Mouse (Mus musculus) urinary bladder, adult 18-20 months (tissue): ENCODE data around the gene C2.

ENCODE experiments used
- DNase-seq, 2 experiments: peaks; one replicate each; pipeline ENCODE4 v3.0.0; 2022; ENCODE audit warnings: low spot score in 2 of 2, mixed read lengths in 2 of 2

C2 gene

DNA sequence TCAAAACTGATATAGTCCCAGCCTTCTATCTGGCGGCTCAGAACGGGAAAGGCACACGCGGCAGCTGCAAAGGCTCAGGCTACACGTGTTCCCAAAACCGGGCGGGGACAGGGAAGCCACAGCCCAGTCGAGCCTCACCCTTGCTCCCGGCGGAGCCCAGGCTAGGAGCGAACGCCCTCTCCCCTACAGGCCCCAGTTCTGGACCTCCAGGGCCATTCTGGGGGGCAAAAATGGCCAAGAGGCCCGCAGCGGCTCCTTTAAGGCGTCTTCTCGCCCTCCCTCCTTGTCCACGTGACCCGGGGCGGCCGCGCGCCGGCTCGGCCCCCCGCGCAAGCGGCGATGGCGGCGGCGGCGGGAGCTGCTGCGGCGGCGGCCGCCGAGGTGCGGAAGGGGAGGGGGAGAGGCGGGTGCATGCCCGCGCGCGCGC, at the start of gene C2, which contains the start of gene Ehmt2:
Gene C2 (minus strand): TSS at position 106 of the 427 bp plus-strand sequence.
Gene Ehmt2 (plus strand): TSS at position 310 of the 427 bp plus-strand sequence.
- peak; percentile 75 to 85 for DNase-seq

DNA sequence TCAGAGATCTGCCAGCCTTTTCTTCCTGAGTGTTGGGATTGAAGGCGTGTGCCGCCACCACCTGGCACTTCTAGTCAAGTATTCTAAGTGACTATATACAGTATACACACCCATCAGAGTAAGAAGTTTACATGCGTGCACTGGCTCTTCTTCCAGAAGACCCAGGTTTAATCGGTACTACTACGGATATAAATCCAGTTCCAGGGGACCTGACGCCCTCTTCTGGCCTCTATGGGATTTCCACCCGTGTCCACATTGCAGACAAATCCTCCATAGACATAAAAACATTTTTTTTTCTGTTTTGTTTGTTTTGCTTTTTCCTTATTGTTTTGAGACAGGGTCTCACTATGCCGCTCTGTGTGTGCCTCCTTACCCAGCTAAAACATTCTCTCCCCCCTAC, 49.5 kb upstream of the C2 start:
- DNase-seq: no peak

DNA sequence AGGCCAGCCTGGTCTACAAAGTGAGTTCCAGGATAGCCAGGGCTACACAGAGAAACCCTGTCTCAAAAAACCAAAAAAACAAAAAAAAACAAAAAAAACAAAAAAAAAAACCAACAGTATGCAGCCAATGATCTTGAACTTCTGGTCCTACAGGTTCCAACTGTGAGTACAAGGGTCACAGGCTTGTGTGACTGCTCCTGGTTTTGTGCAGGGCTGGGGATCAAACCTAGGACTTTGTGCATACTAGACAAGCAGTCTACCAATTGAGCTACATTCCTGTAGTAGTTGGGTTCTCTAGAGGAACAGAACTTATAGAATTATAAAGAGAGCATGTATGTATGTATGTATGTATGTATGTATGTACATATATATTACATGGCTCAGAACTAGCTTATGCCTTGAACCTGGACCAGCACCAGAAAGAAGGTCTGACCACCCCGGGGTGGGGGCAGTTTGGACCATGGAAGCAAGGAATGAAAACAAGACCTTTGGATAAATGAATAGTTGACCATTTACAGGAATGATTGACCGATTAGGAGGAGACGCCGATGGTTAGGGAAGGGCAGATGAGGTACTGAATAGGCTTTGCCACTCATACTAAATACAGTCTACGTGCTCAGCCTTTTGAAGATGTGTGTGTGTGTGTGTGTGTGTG, 48.5 kb upstream of the C2 start:
- DNase-seq: no peak

GRCm38 (mm10) chr17:34944362-34944761, 46.3 kb upstream of the C2 start:
- DNase-seq: no peak

GRCm38 (mm10) chr17:34943128-34943815, 45.2 kb upstream of the C2 start:
- no peak for DNase-seq

- DNase-seq: no peak
Measured at GRCm38 (mm10) chr17:34941344-34942041, 43.4 kb upstream of the C2 start.

GRCm38 (mm10) chr17:34937960-34938505, 40.0 kb upstream of the C2 start:
- DNase-seq: no peak

GRCm38 (mm10) chr17:34934830-34935229, 36.8 kb upstream of the C2 start:
- no peak for DNase-seq

GRCm38 (mm10) chr17:34934031-34934430, 36.0 kb upstream of the C2 start:
- DNase-seq: no peak

DNA sequence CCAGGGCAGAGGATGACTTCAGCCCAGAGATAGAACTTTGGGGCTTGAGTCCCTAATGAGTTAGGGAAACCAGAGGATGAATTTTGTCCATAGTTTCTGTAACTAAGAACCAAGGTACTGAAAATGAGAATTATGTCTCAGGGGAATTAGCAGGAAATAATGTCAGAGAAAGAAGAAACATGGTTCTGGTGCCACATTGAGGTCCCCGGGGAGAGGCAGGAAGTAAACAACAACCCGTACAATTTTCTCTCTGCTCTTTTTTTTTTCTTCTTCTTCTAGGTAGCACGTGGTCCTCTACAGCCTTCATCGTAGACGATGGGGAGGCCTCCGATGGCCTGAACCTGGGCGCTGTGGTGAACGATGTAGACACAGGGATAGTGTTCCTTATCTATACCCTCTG, 34.2 kb upstream of the C2 start:
- DNase-seq: no peak

DNA sequence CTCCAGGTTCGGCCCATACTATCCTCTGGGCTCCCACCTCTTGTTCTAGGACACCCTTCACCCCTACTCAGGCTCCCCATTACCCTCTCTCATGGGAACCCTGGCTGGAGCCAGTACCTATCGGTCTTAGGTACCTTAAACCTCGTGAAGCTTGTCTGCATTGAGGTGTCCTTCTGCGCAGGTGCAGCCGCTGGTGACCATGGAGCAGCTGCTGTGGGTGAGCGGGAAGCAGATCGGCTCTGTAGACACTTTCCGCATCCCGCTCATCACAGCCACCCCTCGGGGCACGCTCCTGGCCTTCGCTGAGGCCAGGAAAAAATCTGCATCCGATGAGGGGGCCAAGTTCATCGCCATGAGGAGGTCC, 33.7 kb upstream of the C2 start:
- peak in 1 of 2 experiments; percentile 30 for DNase-seq

- DNase-seq: peak; percentile 94 to 98
Measured at GRCm38 (mm10) chr17:34931061-34931734, 33.1 kb upstream of the C2 start, which contains the start of gene Neu1. Gene Neu1 (plus strand): TSS chr17:34931253.

GRCm38 (mm10) chr17:34928841-34929240, 30.8 kb upstream of the C2 start:
- no peak for DNase-seq

GRCm38 (mm10) chr17:34927306-34928019, 29.4 kb upstream of the C2 start:
- DNase-seq: no peak

DNA sequence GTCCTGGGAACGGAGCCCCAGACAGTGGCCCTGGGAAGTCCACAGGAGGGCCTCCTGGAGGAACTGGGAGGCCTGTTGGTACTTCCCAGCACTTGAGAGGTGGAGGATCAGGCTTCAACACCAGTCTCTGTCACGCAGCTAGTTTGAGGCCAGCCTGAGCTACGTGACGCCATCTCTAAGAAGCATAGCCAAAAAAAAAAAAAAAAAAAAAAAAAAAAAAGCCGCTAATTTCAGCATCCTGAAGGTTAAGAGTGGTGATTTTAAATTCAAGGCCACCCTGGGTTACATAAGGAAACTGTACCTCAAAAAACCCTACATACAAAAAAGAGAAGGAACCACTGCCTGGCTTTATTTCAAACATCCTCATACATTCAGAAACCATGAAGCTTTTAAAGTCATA, 26.2 kb upstream of the C2 start:
- DNase-seq: no peak

DNA sequence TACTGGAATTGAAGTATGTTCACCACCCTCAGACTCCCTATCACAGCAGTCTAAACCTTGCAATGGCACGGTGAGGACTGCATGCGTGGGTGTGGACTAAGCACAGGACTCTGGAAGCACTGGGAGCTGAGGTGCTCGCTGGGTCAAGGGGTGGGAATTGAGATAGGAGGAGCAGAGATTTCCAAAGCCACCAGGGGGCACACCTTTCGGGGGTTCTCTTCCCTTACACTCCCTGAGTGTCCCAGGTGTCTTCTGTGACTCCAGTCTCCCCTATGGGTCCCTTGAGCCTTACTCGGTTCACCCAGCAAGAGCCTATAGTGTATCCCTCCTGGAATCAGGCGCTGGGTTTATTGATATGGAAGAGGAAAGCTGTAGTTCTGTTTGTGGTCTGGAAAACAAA, 24.9 kb upstream of the C2 start:
- DNase-seq: no peak

GRCm38 (mm10) chr17:34917188-34917587, 19.1 kb upstream of the C2 start:
- DNase-seq: no peak

GRCm38 (mm10) chr17:34916316-34916715, 18.3 kb upstream of the C2 start:
- no peak for DNase-seq

- peak in 1 of 2 experiments; percentile 44 for DNase-seq
Measured at GRCm38 (mm10) chr17:34915410-34915831, 17.4 kb upstream of the C2 start.

- DNase-seq: no peak
Measured at GRCm38 (mm10) chr17:34913930-34914665, 16.0 kb upstream of the C2 start, which contains the start of gene Slc44a4. Gene Slc44a4 (plus strand): TSS chr17:34914466.
